Mouse (Mus musculus) stomach, postnatal 0 days (tissue): ENCODE data around the gene Pttg1ip.

Source experiments
- CTCF ChIP-seq: IDR thresholded peaks from 2 replicates; pipeline ENCODE4 v1.5.1; 2016; ENCODE audit warnings: antibody characterized with exemption, low read depth, mild to moderate bottlenecking, moderate library complexity
- EP300 ChIP-seq: optimal IDR thresholded peaks from 2 replicates; pipeline ENCODE3; 2016; ENCODE audit warnings: antibody characterized with exemption

- TF ChIP-seq CTCF (no peak), EP300 (no peak)
Observed at GRCm38 (mm10) chr10:77548576-77548975, 32.9 kb upstream of the Pttg1ip start.
